Mouse (Mus musculus): ENCODE measurements around the gene Pten. TPM values are rescaled to one million over a fixed set of nuclear protein-coding genes. Genes with fewer than 3 reads are reported as not detected.
"Not testable (repeated sequence)": the region's sequence is repeated elsewhere in the genome, so short reads cannot be mapped to it uniquely, and the experiment has no call there.

The Pten gene
- polyA plus RNA-seq, 1 experiment = 64.1 TPM

DNA sequence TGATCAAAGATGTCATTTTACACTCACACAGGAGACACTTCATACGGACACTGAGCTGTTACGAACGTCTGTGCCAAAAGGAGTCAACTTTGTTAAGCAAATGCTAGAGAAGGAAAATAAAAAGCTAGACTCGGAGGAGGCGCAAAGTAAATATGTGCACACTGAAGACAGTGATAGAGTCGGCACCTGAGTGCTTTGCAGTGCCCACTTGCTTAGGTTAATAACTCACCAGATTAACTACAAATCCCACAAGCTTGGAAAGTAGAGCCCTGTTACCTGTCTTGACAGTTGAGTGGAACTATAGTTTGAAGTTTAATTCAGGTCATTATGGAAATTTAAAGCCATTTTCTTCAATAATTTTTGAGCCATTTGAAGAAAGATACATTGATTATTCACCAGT lies 51.4 kb downstream of the Pten start:
- no peak overlapping the region for H3K4me3 ChIP-seq (ENCODE audit: low read depth, low read length)
- H3K27ac ChIP-seq (ENCODE audit: insufficient read depth, low read length) = no peak overlapping the region
- no peaks in the 10 kb centered on the region for H3K4me1 ChIP-seq (ENCODE audit: control insufficient read depth, insufficient read depth, low read length)
- H3K36me3 ChIP-seq (ENCODE audit: control insufficient read depth, insufficient read depth, low read length, poor library complexity, severe bottlenecking) = peaks cover 13% of the 10 kb centered on the region
- no peaks in the 10 kb centered on the region for H3K27me3 ChIP-seq (ENCODE audit: control insufficient read depth, insufficient read depth, low read length, poor library complexity, severe bottlenecking)
- TF ChIP-seq EP300 (IDR thresholded peaks at IDR 0.05; ENCODE audit: insufficient read depth, low read depth, low read length) (no peak), POLR2A (IDR thresholded peaks at IDR 0.05; ENCODE audit: insufficient read depth, low read length) (no peak), CTCF (IDR thresholded peaks at IDR 0.05; ENCODE audit: low read depth, low read length) (no peak)
- H3K9ac ChIP-seq (ENCODE audit: low read depth, poor library complexity, severe bottlenecking) = no peak overlapping the region
- no peaks in the 10 kb centered on the region for H3K9me3 ChIP-seq (replicated peaks; ENCODE audit: control insufficient read depth, insufficient read depth, low read length, poor library complexity, severe bottlenecking)

DNA sequence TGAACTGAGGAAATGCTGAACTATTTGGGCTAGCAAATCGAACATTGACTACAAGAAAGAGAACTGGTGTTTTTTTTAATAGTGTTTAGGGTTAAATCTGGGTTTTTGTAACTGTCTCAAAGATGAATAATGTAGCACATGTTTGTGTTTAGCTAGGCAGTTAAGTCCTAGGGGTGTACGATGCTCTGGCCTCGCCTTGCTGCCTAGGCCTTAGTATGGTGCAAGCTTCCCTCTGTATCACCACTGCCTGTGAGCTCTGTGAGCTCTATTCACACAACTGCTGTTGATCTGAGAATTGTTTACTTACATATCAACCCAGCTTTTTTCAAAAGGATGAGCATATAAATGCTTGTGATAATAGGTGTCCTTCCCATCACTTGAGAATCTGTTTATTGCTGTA lies 51.8 kb downstream of the Pten start:
- Histone ChIP-seq H3K9me3 (replicated peaks; ENCODE audit: control insufficient read depth, insufficient read depth, low read length, poor library complexity, severe bottlenecking) (no peaks in the 10 kb centered on the region), H3K9ac (ENCODE audit: low read depth, poor library complexity, severe bottlenecking) (no peak overlapping the region), H3K4me1 (ENCODE audit: control insufficient read depth, insufficient read depth, low read length) (no peaks in the 10 kb centered on the region), H3K4me3 (ENCODE audit: low read depth, low read length) (no peak overlapping the region), H3K36me3 (ENCODE audit: control insufficient read depth, insufficient read depth, low read length, poor library complexity, severe bottlenecking) (peaks cover 13% of the 10 kb centered on the region), H3K27ac (ENCODE audit: insufficient read depth, low read length) (no peak overlapping the region), H3K27me3 (ENCODE audit: control insufficient read depth, insufficient read depth, low read length, poor library complexity, severe bottlenecking) (no peaks in the 10 kb centered on the region)
- TF ChIP-seq POLR2A (IDR thresholded peaks at IDR 0.05; ENCODE audit: insufficient read depth, low read length) (no peak), EP300 (IDR thresholded peaks at IDR 0.05; ENCODE audit: insufficient read depth, low read depth, low read length) (no peak), CTCF (IDR thresholded peaks at IDR 0.05; ENCODE audit: low read depth, low read length) (no peak)

DNA sequence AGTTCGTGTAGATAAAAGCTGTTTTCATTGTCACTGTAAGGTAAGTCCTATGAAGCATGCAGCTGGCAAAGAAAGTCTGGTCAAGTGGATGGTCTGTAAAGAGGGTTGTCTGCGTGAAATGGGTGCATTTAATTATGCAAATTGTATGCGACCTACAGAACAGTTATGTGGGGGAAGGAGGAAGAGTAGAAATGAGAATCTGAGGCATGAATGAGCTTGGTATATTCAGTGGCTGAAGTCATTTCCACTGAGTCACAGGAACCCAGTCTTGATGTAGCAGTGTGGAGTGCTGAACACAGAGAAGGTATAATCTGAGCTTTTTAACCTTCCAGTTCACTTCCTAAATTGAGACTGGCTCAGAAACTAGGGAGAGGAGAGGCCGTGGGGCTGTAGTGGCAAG lies 61.5 kb downstream of the Pten start:
- Histone ChIP-seq H3K4me1 (ENCODE audit: control insufficient read depth, insufficient read depth, low read length) (no peaks in the 10 kb centered on the region), H3K36me3 (ENCODE audit: control insufficient read depth, insufficient read depth, low read length, poor library complexity, severe bottlenecking) (peaks cover 21% of the 10 kb centered on the region), H3K9ac (ENCODE audit: low read depth, poor library complexity, severe bottlenecking) (no peak overlapping the region), H3K27ac (ENCODE audit: insufficient read depth, low read length) (no peak overlapping the region), H3K4me3 (ENCODE audit: low read depth, low read length) (no peak overlapping the region), H3K9me3 (replicated peaks; ENCODE audit: control insufficient read depth, insufficient read depth, low read length, poor library complexity, severe bottlenecking) (no peaks in the 10 kb centered on the region), H3K27me3 (ENCODE audit: control insufficient read depth, insufficient read depth, low read length, poor library complexity, severe bottlenecking) (no peaks in the 10 kb centered on the region)
- TF ChIP-seq POLR2A (IDR thresholded peaks at IDR 0.05; ENCODE audit: insufficient read depth, low read length) (no peak), CTCF (IDR thresholded peaks at IDR 0.05; ENCODE audit: low read depth, low read length) (no peak), EP300 (IDR thresholded peaks at IDR 0.05; ENCODE audit: insufficient read depth, low read depth, low read length) (no peak)

DNA sequence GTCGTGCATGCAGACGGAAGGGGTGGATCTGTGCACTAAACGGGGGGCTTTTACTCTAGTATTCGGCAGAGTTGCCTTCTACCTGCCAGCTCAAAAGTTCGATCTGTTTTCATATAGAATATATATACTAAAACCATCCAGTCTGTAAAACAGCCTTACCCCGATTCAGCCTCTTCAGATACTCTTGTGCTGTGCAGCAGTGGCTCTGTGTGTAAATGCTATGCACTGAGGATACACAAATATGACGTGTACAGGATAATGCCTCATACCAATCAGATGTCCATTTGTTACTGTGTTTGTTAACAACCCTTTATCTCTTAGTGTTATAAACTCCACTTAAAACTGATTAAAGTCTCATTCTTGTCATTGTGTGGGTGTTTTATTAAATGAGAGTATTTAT lies 65.7 kb downstream of the Pten start:
- H3K4me3 ChIP-seq (ENCODE audit: low read depth, low read length); H3K9me3 ChIP-seq (replicated peaks; ENCODE audit: control insufficient read depth, insufficient read depth, low read length, poor library complexity, severe bottlenecking); H3K9ac ChIP-seq (ENCODE audit: low read depth, poor library complexity, severe bottlenecking); H3K4me1 ChIP-seq (ENCODE audit: control insufficient read depth, insufficient read depth, low read length); H3K27ac ChIP-seq (ENCODE audit: insufficient read depth, low read length); H3K27me3 ChIP-seq (ENCODE audit: control insufficient read depth, insufficient read depth, low read length, poor library complexity, severe bottlenecking): not testable (repeated sequence)
- H3K36me3 ChIP-seq (ENCODE audit: control insufficient read depth, insufficient read depth, low read length, poor library complexity, severe bottlenecking) = peaks cover 11% of the 10 kb centered on the region

DNA sequence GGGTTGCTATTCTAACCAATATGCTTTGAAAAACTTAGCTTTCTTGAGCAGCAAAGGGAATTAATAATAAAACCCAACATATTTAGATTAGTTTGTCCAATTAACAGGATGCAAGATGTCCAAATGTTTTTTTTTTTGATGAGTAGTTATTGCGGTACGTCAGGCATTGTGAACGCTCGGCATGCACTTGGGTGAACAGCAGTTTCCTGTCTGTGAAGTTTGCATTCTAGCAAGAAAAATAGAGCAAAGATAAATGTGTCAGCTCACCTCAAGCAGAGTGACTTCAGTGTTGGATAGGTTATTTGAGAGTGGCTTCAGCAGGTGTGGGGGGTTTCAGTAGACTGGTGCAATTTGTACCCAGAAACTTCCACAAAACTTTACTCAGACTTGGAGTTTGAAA lies 69.3 kb downstream of the Pten start:
- Histone ChIP-seq H3K36me3 (ENCODE audit: control insufficient read depth, insufficient read depth, low read length, poor library complexity, severe bottlenecking) (no peaks in the 10 kb centered on the region), H3K9ac (ENCODE audit: low read depth, poor library complexity, severe bottlenecking) (no peak overlapping the region), H3K27me3 (ENCODE audit: control insufficient read depth, insufficient read depth, low read length, poor library complexity, severe bottlenecking) (no peaks in the 10 kb centered on the region), H3K4me1 (ENCODE audit: control insufficient read depth, insufficient read depth, low read length) (no peaks in the 10 kb centered on the region), H3K9me3 (replicated peaks; ENCODE audit: control insufficient read depth, insufficient read depth, low read length, poor library complexity, severe bottlenecking) (no peaks in the 10 kb centered on the region), H3K27ac (ENCODE audit: insufficient read depth, low read length) (no peak overlapping the region), H3K4me3 (ENCODE audit: low read depth, low read length) (no peak overlapping the region)
- no peak for TF ChIP-seq POLR2A (IDR thresholded peaks at IDR 0.05; ENCODE audit: insufficient read depth, low read length)
- no peak for TF ChIP-seq CTCF (IDR thresholded peaks at IDR 0.05; ENCODE audit: low read depth, low read length)
- no peak for TF ChIP-seq EP300 (IDR thresholded peaks at IDR 0.05; ENCODE audit: insufficient read depth, low read depth, low read length)

DNA sequence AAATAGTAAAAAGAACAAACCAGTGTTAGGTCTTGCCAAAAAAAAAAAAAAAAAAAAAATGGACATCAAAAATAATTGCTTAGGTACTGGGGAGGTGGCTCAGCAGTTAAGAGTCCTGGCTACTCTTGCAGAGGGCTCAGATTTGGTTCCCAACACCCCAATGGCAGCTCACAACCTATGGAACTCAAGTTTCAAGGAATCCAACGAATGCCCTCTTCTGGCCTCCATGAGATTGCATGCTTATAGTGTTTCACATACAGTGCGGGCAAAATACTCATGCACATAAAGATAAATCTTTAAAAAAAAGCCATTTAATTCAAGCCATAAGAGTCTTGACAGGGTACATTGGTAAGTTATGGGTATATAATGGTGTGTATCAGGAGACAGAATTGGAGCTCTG lies 72.6 kb downstream of the Pten start:
- TF ChIP-seq EP300 (IDR thresholded peaks at IDR 0.05; ENCODE audit: insufficient read depth, low read depth, low read length) = no peak
- TF ChIP-seq POLR2A (IDR thresholded peaks at IDR 0.05; ENCODE audit: insufficient read depth, low read length) = no peak
- TF ChIP-seq CTCF (IDR thresholded peaks at IDR 0.05; ENCODE audit: low read depth, low read length) = no peak
- H3K4me1 ChIP-seq (ENCODE audit: control insufficient read depth, insufficient read depth, low read length) = no peaks in the 10 kb centered on the region
- H3K9me3 ChIP-seq (replicated peaks; ENCODE audit: control insufficient read depth, insufficient read depth, low read length, poor library complexity, severe bottlenecking) = no peaks in the 10 kb centered on the region
- no peak overlapping the region for H3K9ac ChIP-seq (ENCODE audit: low read depth, poor library complexity, severe bottlenecking)
- no peak overlapping the region for H3K27ac ChIP-seq (ENCODE audit: insufficient read depth, low read length)
- H3K27me3 ChIP-seq (ENCODE audit: control insufficient read depth, insufficient read depth, low read length, poor library complexity, severe bottlenecking) = no peaks in the 10 kb centered on the region
- no peak overlapping the region for H3K4me3 ChIP-seq (ENCODE audit: low read depth, low read length)
- no peaks in the 10 kb centered on the region for H3K36me3 ChIP-seq (ENCODE audit: control insufficient read depth, insufficient read depth, low read length, poor library complexity, severe bottlenecking)
